Mouse (Mus musculus) megakaryocyte, embryonic 14.5 days (primary cell): ENCODE data around the gene Sox13. TPM values are rescaled to one million over a fixed set of nuclear protein-coding genes. Genes with fewer than 3 reads are reported as not detected.

ENCODE experiments used
- H3K27me3 ChIP-seq: replicated peaks from 2 replicates; pipeline ENCODE3; 2012; ENCODE audit warnings: inconsistent platforms
- H3K36me3 ChIP-seq: replicated peaks from 2 replicates; pipeline ENCODE3; 2012; ENCODE audit warnings: low read length, inconsistent platforms, mixed read lengths
- H3K4me1 ChIP-seq: 2 replicates; pipeline ENCODE4 v1.6.1; 2012; ENCODE audit warnings: inconsistent platforms
- H3K4me3 ChIP-seq: replicated peaks from 2 replicates; pipeline ENCODE3; 2012; ENCODE audit warnings: moderate library complexity, mild to moderate bottlenecking, inconsistent platforms
- H3K9me3 ChIP-seq: 2 replicates; pipeline ENCODE4 v1.6.1; 2012; ENCODE audit warnings: inconsistent platforms
- FLI1 ChIP-seq: IDR thresholded peaks from 2 replicates; pipeline ENCODE4 v1.6.1; 2012; ENCODE audit warnings: low read length, inconsistent platforms, mixed read lengths
- GATA1 ChIP-seq: IDR thresholded peaks from 3 replicates; pipeline ENCODE4 v1.6.1; 2012; ENCODE audit warnings: mixed read lengths, low read length, inconsistent platforms, borderline replicate concordance
- polyA plus RNA-seq: library from polyadenylated mRNA; stranded (reverse); fragments of >175 nt; gene quantifications from 2 replicates; pipeline ENCODE4 v1.2.3, GENCODE M21; 2012; ENCODE audit warnings: low replicate concordance; ENCODE audit not compliant: insufficient read depth

Sox13 gene
- polyA plus RNA-seq, 1 experiment = 1.3 TPM

GRCm38 (mm10) chr1:133407436-133407835, 16.7 kb downstream of the Sox13 start:
- no peaks in the 10 kb centered on the region for H3K9me3 ChIP-seq
- peaks cover 36% of the 10 kb centered on the region for H3K27me3 ChIP-seq
- TF ChIP-seq GATA1 (no peak), FLI1 (no peak)
- H3K36me3 ChIP-seq = no peaks in the 10 kb centered on the region
- H3K4me1 ChIP-seq = no peaks in the 10 kb centered on the region
- H3K4me3 ChIP-seq = no peak overlapping the region

GRCm38 (mm10) chr1:133406614-133407013, 17.6 kb downstream of the Sox13 start:
- Histone ChIP-seq H3K36me3 (no peaks in the 10 kb centered on the region), H3K9me3 (no peaks in the 10 kb centered on the region), H3K4me1 (no peaks in the 10 kb centered on the region), H3K27me3 (peaks cover 30% of the 10 kb centered on the region), H3K4me3 (no peak overlapping the region)
- TF ChIP-seq GATA1 (no peak), FLI1 (no peak)

GRCm38 (mm10) chr1:133404005-133404404, 20.2 kb downstream of the Sox13 start:
- H3K4me3 ChIP-seq = no peak overlapping the region
- H3K27me3 ChIP-seq = peaks cover 36% of the 10 kb centered on the region

GRCm38 (mm10) chr1:133400014-133400725, 24.0 kb downstream of the Sox13 start:
- Histone ChIP-seq H3K4me1 (peaks cover 18% of the 10 kb centered on the region), H3K4me3 (no peak overlapping the region), H3K36me3 (no peaks in the 10 kb centered on the region), H3K9me3 (no peaks in the 10 kb centered on the region), H3K27me3 (peaks cover 39% of the 10 kb centered on the region)
- no peak for TF ChIP-seq FLI1
- TF ChIP-seq GATA1 = no peak

More at GRCm38 (mm10) chr1:133404005-133404404, 20.2 kb downstream of the Sox13 start:
- Histone ChIP-seq H3K4me1 (peaks cover 18% of the 10 kb centered on the region), H3K9me3 (no peaks in the 10 kb centered on the region), H3K36me3 (no peaks in the 10 kb centered on the region)
- TF ChIP-seq GATA1 (no peak), FLI1 (no peak)

- H3K27me3 ChIP-seq = peaks cover 39% of the 10 kb centered on the region
- TF ChIP-seq FLI1 (no peak), GATA1 (no peak)
- H3K4me1 ChIP-seq = peaks cover 18% of the 10 kb centered on the region
- H3K4me3 ChIP-seq = no peak overlapping the region
- no peaks in the 10 kb centered on the region for H3K9me3 ChIP-seq
- H3K36me3 ChIP-seq = no peaks in the 10 kb centered on the region
Observed at GRCm38 (mm10) chr1:133397483-133398237, 26.5 kb downstream of the Sox13 start.

- peaks cover 41% of the 10 kb centered on the region for H3K27me3 ChIP-seq
- no peaks in the 10 kb centered on the region for H3K9me3 ChIP-seq
- H3K36me3 ChIP-seq = no peaks in the 10 kb centered on the region
- H3K4me1 ChIP-seq = peaks cover 18% of the 10 kb centered on the region
- H3K4me3 ChIP-seq = no peak overlapping the region
- no peak for TF ChIP-seq FLI1
- TF ChIP-seq GATA1 = no peak
Observed at GRCm38 (mm10) chr1:133397094-133397482, 27.1 kb downstream of the Sox13 start.

GRCm38 (mm10) chr1:133396693-133397092, 27.5 kb downstream of the Sox13 start:
- no peak for TF ChIP-seq FLI1
- TF ChIP-seq GATA1 = no peak
- no peak overlapping the region for H3K4me3 ChIP-seq
- no peaks in the 10 kb centered on the region for H3K36me3 ChIP-seq
- H3K9me3 ChIP-seq = no peaks in the 10 kb centered on the region
- H3K27me3 ChIP-seq = peaks cover 39% of the 10 kb centered on the region
- peaks cover 18% of the 10 kb centered on the region for H3K4me1 ChIP-seq

GRCm38 (mm10) chr1:133394702-133395101, 29.5 kb downstream of the Sox13 start:
- H3K27me3 ChIP-seq = peaks cover 25% of the 10 kb centered on the region
- H3K4me1 ChIP-seq = peaks cover 3% of the 10 kb centered on the region; the same call in 1 of the 2 replicates
- H3K36me3 ChIP-seq = no peaks in the 10 kb centered on the region
- no peak overlapping the region for H3K4me3 ChIP-seq
- peaks cover 6% of the 10 kb centered on the region for H3K9me3 ChIP-seq
- TF ChIP-seq FLI1 (no peak), GATA1 (no peak)

GRCm38 (mm10) chr1:133387539-133388268, 36.5 kb downstream of the Sox13 start:
- no peak overlapping the region for H3K4me3 ChIP-seq
- peaks cover 14% of the 10 kb centered on the region for H3K27me3 ChIP-seq
- H3K36me3 ChIP-seq = no peaks in the 10 kb centered on the region
- peaks cover 13% of the 10 kb centered on the region for H3K4me1 ChIP-seq
- H3K9me3 ChIP-seq = peaks cover 6% of the 10 kb centered on the region
- no peak for TF ChIP-seq GATA1
- TF ChIP-seq FLI1 = no peak
